Mouse (Mus musculus) forebrain, embryonic 10.5 days (tissue): ENCODE results near the gene Itprid1. TPM values are rescaled to one million over a fixed set of nuclear protein-coding genes. Genes with fewer than 3 reads are reported as not detected.

Experiments
- DNase-seq: peaks from one replicate; pipeline ENCODE4 v3.0.0-alpha.2; 2017; ENCODE audit warnings: low spot score; ENCODE audit errors: extremely low spot score
- H3K27ac ChIP-seq: fragments of 300-500 bp; sonication (generic); 2 replicates; pipeline ENCODE4 v1.5.1; 2016; ENCODE audit warnings: mild to moderate bottlenecking
- H3K27me3 ChIP-seq: fragments of 300-500 bp; sonication (generic); 2 replicates; pipeline ENCODE4 v1.6.1; 2016; ENCODE audit warnings: mild to moderate bottlenecking; ENCODE audit not compliant: poor library complexity, severe bottlenecking
- H3K36me3 ChIP-seq: fragments of 300-500 bp; sonication (generic); replicated peaks from 2 replicates; pipeline ENCODE4 v1.6.1; 2016; ENCODE audit warnings: mild to moderate bottlenecking, moderate library complexity
- H3K4me1 ChIP-seq: fragments of 300-500 bp; sonication (generic); 2 replicates; pipeline ENCODE4 v1.6.1; 2016
- H3K4me3 ChIP-seq: fragments of 300-500 bp; sonication (generic); 2 replicates; pipeline ENCODE4 v1.5.1; 2016; ENCODE audit warnings: mild to moderate bottlenecking, moderate library complexity
- H3K9me3 ChIP-seq: fragments of 300-500 bp; sonication (generic); 2 replicates; pipeline ENCODE4 v1.6.1; 2016; ENCODE audit warnings: mild to moderate bottlenecking, moderate library complexity
- WGBS: fragments of 180-500 bp; shearing (Covaris S2); methylation state at CpG from one replicate; pipeline ENCODE4 v1.1.7; 2016; 5-methylcytosine and 5-hydroxymethylcytosine counted together
- polyA plus RNA-seq: library from polyadenylated mRNA; unstranded; fragments of >200 nt; fragmentation: Nextera tagmentation; extraction: Ambion mirVana; gene quantifications from 2 replicates; pipeline ENCODE4 v1.2.1, GENCODE M21; 2016

The Itprid1 gene
- not detected in 2 replicates for polyA plus RNA-seq

DNA sequence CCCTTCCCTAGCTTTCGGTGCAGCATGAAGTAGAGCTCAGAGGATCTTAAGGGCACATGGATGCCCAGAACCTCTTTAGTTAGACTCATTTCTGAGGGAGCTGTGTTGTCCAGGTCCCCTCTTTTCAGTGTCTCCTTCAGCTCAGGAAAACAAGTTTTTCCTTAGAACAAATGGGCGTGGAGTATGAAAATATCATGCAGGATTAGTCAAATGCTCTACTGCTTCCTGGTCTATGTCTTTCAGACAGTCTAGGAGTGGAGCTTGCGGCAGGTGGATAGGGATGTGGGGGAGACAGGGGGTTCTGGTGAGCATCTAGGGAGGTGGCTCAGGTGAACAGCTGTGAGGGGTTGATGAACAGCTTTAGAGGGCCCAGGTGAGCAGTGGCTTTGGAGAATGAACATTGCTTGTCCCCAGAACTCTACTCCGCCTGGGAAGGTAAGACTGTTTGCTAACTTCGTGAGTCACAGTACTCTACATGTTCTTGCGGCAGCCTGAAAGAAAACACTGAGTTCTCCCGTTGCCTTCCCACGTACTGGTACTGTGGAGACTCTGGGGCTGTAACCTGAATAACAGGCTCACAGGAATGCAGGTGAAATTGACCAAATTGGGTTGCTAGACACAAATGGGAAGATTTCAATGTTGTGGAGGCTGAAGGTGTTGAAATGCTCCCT is at the start of gene Itprid1:
Gene Itprid1, plus strand, starts transcription at position 246 of the 671 bp plus-strand sequence.
- no peaks in the 10 kb centered on the region for H3K9me3 ChIP-seq
- H3K36me3 ChIP-seq, result no peaks in the 10 kb centered on the region
- H3K27me3 ChIP-seq, result no peaks in the 10 kb centered on the region
- H3K27ac ChIP-seq, result no peak within 1 kb of the TSS
- DNase-seq, result no peak
- no peak within 1 kb of the TSS for H3K4me3 ChIP-seq
- 83% methylated on average over 8 of the region's 8 CpGs for WGBS
- H3K4me1 ChIP-seq, result no peaks in the 10 kb centered on the region

- H3K36me3 ChIP-seq, result no peaks in the 10 kb centered on the region
- no peak overlapping the region for H3K4me3 ChIP-seq
- H3K9me3 ChIP-seq, result no peaks in the 10 kb centered on the region
- no peak for DNase-seq
- no peak overlapping the region for H3K27ac ChIP-seq
- peaks cover 20% of the 10 kb centered on the region for H3K4me1 ChIP-seq
- no peaks in the 10 kb centered on the region for H3K27me3 ChIP-seq
- 94% methylated on average over 1 of the region's 1 CpGs for WGBS
Observed at GRCm38 (mm10) chr6:55789557-55789956, 47.1 kb upstream of the Itprid1 start.

DNA sequence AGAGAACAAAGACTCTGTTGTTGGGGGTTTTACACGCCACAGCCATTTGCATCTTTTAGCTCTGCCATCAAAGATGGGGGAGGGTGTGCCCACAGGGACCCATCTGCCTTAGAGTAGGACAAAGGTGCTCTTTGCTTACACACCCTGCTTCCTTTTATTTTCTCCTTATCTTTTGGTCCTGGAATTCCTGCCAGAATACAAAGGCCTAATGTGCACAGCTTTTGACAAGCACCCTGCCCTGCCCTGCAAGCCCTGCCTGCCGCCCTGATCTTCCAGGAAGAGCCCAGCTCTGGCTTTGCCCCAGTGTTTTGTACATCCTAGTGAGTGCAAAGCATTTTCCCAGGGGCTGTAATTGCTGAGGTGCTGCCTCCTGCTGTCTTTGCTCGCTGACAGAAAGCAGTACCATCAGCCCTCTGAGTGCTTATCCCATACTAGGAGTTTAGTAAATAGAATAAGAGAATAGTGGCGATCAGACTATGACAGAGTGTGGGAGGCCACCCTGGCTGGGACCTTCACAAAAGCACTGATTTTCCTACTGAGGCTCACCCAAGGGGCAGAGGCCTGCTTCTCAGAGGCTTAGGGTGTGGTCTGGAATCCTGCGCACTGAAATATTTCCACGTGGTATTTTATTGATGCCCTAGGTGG is 44.7 kb upstream of the Itprid1 start:
- H3K9me3 ChIP-seq, result no peaks in the 10 kb centered on the region
- H3K36me3 ChIP-seq, result no peaks in the 10 kb centered on the region
- 10% methylated on average over 6 of the region's 6 CpGs for WGBS
- H3K27me3 ChIP-seq, result no peaks in the 10 kb centered on the region
- H3K27ac ChIP-seq, result peak overlapping the region; percentile 83
- peaks cover 20% of the 10 kb centered on the region for H3K4me1 ChIP-seq
- peak; percentile 31 for DNase-seq
- H3K4me3 ChIP-seq, result no peak overlapping the region

- H3K9me3 ChIP-seq, result no peaks in the 10 kb centered on the region
- peak overlapping the region; percentile 83 for H3K27ac ChIP-seq
- H3K4me1 ChIP-seq, result peaks cover 20% of the 10 kb centered on the region
- no peak for DNase-seq
- no peaks in the 10 kb centered on the region for H3K27me3 ChIP-seq
- no peak overlapping the region for H3K4me3 ChIP-seq
- no peaks in the 10 kb centered on the region for H3K36me3 ChIP-seq
- WGBS, result 57% methylated on average over 8 of the region's 8 CpGs
Observed at GRCm38 (mm10) chr6:55792536-55792935, 44.2 kb upstream of the Itprid1 start.

DNA sequence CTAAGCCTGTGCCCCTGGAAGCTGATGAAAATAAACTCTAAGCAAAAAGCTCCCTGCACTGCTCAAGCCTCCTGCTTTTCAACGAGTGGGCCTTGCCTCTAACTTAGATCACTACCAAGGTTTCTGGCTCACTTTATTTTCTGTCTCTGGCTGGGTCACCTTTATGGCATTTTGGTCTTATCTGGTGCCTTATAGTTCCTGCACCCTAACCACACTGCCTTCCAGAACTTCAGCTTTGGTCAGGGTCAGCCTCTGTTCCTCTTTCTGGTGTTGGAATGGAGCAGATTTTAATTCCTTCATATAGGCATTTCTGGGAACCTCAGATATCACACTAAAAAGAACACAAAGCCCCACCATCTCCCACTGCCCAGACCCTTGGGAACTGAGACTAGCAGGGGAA is 34.0 kb upstream of the Itprid1 start:
- no peak overlapping the region for H3K27ac ChIP-seq
- 72% methylated on average over 1 of the region's 1 CpGs for WGBS
- no peaks in the 10 kb centered on the region for H3K9me3 ChIP-seq
- no peaks in the 10 kb centered on the region for H3K27me3 ChIP-seq
- no peaks in the 10 kb centered on the region for H3K36me3 ChIP-seq
- peaks cover 7% of the 10 kb centered on the region for H3K4me1 ChIP-seq
- no peak overlapping the region for H3K4me3 ChIP-seq
- no peak for DNase-seq

GRCm38 (mm10) chr6:55803357-55803756 is 33.3 kb upstream of the Itprid1 start:
- H3K4me3 ChIP-seq, result no peak overlapping the region
- H3K36me3 ChIP-seq, result no peaks in the 10 kb centered on the region
- 84% methylated on average over 7 of the region's 7 CpGs for WGBS
- no peaks in the 10 kb centered on the region for H3K9me3 ChIP-seq
- H3K27ac ChIP-seq, result no peak overlapping the region
- no peaks in the 10 kb centered on the region for H3K27me3 ChIP-seq
- H3K4me1 ChIP-seq, result peaks cover 7% of the 10 kb centered on the region
- DNase-seq, result no peak

DNA sequence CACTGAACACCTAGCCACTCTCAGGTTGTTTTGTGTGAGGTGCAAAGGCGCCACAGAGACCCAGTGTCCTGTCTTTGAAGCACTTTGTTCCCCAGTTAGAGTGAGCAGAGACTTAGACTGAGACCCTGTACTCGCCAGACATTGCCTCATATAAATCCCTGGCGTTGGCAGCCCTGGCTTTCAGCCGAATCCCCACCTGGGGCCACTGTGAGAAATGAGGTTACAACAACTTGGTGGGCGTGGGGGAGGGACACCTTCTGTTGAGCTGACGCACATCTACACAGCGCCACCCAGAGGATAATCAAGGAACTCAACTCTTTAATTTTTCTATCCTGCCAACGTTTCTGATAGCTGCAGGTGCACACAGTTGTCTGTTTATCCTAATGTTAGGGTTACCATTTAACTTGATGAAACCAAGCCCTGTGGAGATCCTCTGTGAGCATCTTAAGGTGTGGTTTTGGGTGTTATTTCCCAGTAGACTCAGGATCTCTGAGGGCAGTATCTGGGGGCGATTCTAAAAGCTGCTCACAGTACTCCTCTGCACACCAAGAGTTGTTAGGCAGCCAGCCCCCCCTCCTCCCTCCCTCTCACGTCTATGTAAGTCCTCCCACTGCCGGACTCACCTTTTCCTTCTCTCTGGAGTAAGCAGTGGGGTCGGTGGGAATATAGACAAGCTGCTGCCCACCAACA is 32.6 kb upstream of the Itprid1 start:
- no peaks in the 10 kb centered on the region for H3K9me3 ChIP-seq
- WGBS, result 30% methylated on average over 12 of the region's 12 CpGs
- no peaks in the 10 kb centered on the region for H3K27me3 ChIP-seq
- H3K4me3 ChIP-seq, result no peak overlapping the region
- H3K4me1 ChIP-seq, result peaks cover 7% of the 10 kb centered on the region
- H3K36me3 ChIP-seq, result no peaks in the 10 kb centered on the region
- no peak overlapping the region for H3K27ac ChIP-seq
- peak; percentile 21 for DNase-seq

- peaks cover 7% of the 10 kb centered on the region for H3K4me1 ChIP-seq
- no peak for DNase-seq
- H3K9me3 ChIP-seq, result no peaks in the 10 kb centered on the region
- no peaks in the 10 kb centered on the region for H3K27me3 ChIP-seq
- no peak overlapping the region for H3K4me3 ChIP-seq
- WGBS, result 90% methylated on average over 4 of the region's 4 CpGs
- no peaks in the 10 kb centered on the region for H3K36me3 ChIP-seq
- no peak overlapping the region for H3K27ac ChIP-seq
Observed at GRCm38 (mm10) chr6:55804681-55805000, 32.1 kb upstream of the Itprid1 start.

GRCm38 (mm10) chr6:55805291-55806137 is 31.2 kb upstream of the Itprid1 start:
- Histone ChIP-seq H3K4me3 (no peak overlapping the region), H3K36me3 (no peaks in the 10 kb centered on the region), H3K27me3 (no peaks in the 10 kb centered on the region), H3K9me3 (no peaks in the 10 kb centered on the region), H3K4me1 (peaks cover 7% of the 10 kb centered on the region), H3K27ac (no peak overlapping the region)
- DNase-seq, result no peak
- WGBS, result 90% methylated on average over 9 of the region's 9 CpGs

DNA sequence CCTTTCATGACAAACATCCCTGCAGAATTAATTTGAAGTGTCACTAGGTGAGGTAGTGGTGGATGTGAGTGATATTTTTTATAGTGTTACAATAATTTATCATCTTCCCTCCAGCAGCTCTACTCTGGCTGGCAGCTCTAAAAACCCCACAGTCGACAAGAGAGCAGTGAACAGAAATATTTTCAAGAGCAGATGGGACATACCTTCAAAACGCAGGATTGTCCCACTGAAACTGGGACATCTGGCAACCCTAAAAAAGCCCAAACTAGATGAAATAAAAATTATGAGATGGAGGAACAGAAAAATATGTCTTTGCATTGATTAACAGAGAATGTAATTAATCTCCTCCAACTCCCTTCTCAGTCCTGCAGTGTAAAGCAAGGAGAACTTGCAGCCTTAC is 30.2 kb upstream of the Itprid1 start:
- 94% methylated on average over 2 of the region's 2 CpGs for WGBS
- DNase-seq, result no peak
- Histone ChIP-seq H3K9me3 (no peaks in the 10 kb centered on the region), H3K27me3 (no peaks in the 10 kb centered on the region), H3K36me3 (no peaks in the 10 kb centered on the region), H3K4me3 (no peak overlapping the region), H3K27ac (no peak overlapping the region), H3K4me1 (peaks cover 7% of the 10 kb centered on the region)

DNA sequence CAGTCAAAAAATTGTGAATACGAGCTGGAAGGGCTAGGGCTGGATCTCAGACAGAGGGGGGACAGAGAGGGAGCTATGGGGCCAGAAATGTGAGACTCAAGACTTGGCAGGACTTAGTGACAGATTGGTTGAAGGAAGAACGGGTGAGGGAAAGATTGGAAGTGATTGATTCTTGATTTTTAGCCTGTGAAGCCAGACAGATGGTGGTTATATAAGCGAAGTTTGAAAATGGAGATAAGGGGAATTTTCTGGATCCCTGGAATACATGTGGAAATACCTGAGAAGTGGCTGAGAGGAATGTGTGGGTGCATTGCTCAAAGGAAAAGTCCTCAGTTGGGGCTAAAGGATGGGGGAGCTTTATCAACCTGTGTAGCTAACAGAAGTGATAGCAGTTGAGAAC is 28.0 kb upstream of the Itprid1 start:
- WGBS, result 82% methylated on average over 3 of the region's 3 CpGs
- peaks cover 7% of the 10 kb centered on the region for H3K4me1 ChIP-seq
- H3K27ac ChIP-seq, result no peak overlapping the region
- H3K4me3 ChIP-seq, result no peak overlapping the region
- no peaks in the 10 kb centered on the region for H3K36me3 ChIP-seq
- no peaks in the 10 kb centered on the region for H3K27me3 ChIP-seq
- H3K9me3 ChIP-seq, result no peaks in the 10 kb centered on the region
- no peak for DNase-seq

GRCm38 (mm10) chr6:55811153-55811552 is 25.5 kb upstream of the Itprid1 start:
- H3K9me3 ChIP-seq, result no peaks in the 10 kb centered on the region
- WGBS, result 92% methylated on average over 8 of the region's 8 CpGs

More at GRCm38 (mm10) chr6:55811153-55811552, 25.5 kb upstream of the Itprid1 start:
- H3K27me3 ChIP-seq, result no peaks in the 10 kb centered on the region
- H3K4me1 ChIP-seq, result no peaks in the 10 kb centered on the region
- DNase-seq, result no peak
- H3K27ac ChIP-seq, result no peak overlapping the region
- no peaks in the 10 kb centered on the region for H3K36me3 ChIP-seq
- H3K4me3 ChIP-seq, result no peak overlapping the region
